Mouse (Mus musculus) G1E-ER4 (cell line): ENCODE data around the gene Lrba. TPM values are rescaled to one million over a fixed set of nuclear protein-coding genes. Genes with fewer than 3 reads are reported as not detected.

ENCODE experiments used
- GATA1 ChIP-seq: IDR thresholded peaks from one replicate; pipeline ENCODE4 v1.8.0; 2012; ENCODE audit warnings: low read length, inconsistent platforms
- polyA plus RNA-seq: library from polyadenylated mRNA; stranded (reverse); fragments of >175 nt; gene quantifications from 2 replicates; pipeline ENCODE4 v1.2.3, GENCODE M21; 2012

Gene Lrba
- polyA plus RNA-seq, 1 experiment, result 6.7 TPM

- no peak for TF ChIP-seq GATA1
Observed at GRCm38 (mm10) chr3:86797871-86798460, 573.5 kb downstream of the Lrba start.

GRCm38 (mm10) chr3:86799041-86799440 lies 574.6 kb downstream of the Lrba start:
- no peak for TF ChIP-seq GATA1

DNA sequence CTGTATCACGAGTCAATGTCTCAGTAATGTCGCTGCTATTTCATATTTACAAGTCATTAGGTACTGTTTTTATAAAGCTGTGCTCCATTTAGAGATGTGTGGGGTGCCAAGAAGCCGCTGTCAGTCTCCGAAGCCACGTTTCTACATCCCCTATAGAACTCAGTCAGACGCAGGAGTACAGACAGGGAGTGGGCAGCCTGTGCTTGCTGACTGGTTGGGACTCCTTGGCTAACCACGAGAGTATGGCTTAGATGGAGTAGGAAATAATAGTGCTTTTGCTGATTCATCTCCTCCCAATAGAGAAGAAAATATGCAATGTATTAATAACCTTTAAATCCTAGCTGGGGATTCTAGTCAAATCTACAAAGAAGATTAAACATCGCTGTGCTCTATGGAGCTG lies 576.4 kb downstream of the Lrba start:
- no peak for TF ChIP-seq GATA1

DNA sequence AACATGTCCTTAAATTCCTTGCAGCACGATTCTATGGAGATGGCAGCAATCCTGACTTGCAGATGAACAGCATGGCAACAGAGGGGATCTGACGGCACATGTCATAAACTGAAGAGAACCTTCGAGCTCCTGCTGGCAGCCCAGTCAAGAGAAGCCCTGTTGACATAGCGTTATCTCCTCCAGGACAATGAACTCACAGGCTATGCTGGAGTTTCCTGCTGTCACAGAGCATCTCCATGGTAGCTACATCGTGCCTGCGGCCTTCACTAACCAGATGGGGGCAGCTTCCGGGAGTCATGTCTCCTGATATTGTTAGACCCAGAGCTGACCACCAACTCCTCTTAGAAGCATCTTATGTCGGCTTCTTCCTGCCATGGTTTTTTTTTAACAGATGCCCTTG lies 578.3 kb downstream of the Lrba start:
- no peak for TF ChIP-seq GATA1

- no peak for TF ChIP-seq GATA1
Observed at GRCm38 (mm10) chr3:86804265-86804664, 579.8 kb downstream of the Lrba start.

- TF ChIP-seq GATA1, result no peak
Observed at GRCm38 (mm10) chr3:86806834-86807233, 582.4 kb downstream of the Lrba start.

- TF ChIP-seq GATA1, result no peak
Observed at GRCm38 (mm10) chr3:86807750-86808467, 583.4 kb downstream of the Lrba start.

DNA sequence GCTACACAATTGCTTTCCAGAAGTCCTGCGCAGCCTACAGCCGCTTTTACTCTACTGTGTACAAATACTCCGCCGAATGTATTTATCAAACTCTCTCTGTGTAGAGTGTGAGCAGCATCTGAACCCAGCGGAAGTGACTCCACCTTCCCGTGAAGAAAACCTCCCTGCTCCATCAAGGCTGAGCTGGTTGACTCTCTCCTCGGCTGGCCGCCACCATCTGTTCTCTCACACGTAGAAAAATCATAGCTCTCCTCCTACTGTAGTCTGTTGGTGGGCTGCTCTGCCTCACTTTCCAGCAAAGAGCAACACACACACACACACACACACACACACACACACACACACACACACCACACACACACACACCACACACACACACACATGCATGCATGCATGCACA lies 584.7 kb downstream of the Lrba start:
- TF ChIP-seq GATA1, result no peak

DNA sequence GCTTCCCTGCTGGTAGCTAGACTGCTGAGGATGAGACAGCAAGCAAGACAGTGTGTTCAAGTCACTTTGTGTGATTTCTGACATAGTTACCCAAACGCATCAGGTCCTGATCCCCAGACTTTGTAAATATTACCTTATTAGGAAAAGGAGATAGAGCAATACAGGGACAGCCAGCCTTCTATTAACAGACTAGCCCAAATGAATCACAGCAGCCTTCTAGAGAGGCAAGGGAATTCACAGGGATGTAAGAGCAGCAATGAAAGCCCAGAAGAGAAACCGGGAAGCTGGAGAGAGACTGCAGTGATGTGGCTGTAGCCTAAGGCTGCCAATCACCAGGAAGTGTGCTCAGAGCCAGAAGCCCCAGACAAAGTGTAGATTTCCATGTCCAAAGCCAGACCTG lies 585.2 kb downstream of the Lrba start:
- TF ChIP-seq GATA1, result no peak

DNA sequence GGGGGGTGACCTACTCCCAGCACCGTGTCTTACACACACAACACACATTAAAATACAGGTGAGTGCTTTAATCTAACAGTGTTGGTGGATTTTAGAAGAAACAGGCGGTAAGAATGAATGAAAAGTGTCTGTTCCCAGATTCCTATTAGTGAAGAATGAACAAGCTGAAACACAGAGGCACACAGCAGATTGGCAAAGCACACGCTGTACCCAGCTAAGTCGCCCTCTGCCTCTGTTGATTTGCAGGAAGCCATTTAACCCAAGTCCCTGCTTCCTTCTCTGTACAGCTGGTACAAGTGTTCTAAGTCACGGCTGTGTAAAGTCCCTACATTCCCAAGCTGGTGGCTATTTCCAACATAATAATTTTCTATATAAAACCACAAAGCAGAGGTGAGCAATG lies 586.4 kb downstream of the Lrba start:
- TF ChIP-seq GATA1, result no peak

DNA sequence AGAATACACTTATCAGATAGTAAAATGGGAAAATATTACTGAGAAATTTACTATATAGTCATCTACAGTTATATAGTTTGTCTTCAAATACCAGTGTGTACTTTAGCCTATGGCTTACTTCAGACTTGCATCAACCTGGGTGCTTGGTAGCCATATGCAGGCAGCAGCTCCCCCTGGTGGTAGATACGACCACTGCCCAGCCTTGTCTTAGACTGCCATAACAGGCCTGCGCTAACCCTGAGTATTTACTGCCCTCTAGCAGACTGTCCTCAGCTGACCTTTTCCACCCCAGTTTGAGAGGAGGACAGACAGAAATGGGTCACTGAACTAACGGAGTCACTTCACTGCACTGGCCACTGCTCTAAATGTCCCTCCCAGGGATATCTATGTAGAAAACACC lies 588.2 kb downstream of the Lrba start:
- TF ChIP-seq GATA1, result no peak

- TF ChIP-seq GATA1, result no peak
Observed at GRCm38 (mm10) chr3:86818001-86818585, 593.6 kb downstream of the Lrba start.

DNA sequence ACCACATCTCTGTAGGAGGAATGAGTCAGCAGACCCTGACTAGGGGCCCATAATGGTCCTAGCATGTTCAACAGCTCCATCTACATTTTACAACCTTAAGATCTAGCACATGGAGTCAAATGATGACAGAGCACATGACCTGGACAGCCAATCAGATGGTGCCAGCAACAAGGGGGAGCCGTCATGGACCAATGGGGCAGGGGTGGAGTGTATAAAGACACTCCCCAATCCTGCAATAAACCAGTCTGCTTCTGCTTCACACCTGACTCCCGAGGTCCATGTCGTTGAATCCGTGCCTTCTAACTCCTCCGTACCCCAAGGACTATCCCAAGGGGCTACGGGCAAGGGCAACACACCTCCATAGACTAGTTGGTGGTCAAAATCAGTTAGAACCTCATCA lies 594.9 kb downstream of the Lrba start:
- TF ChIP-seq GATA1, result no peak

- TF ChIP-seq GATA1, result no peak
Observed at GRCm38 (mm10) chr3:86820344-86820743, 595.9 kb downstream of the Lrba start.

GRCm38 (mm10) chr3:86821383-86821782 lies 596.9 kb downstream of the Lrba start:
- TF ChIP-seq GATA1, result no peak

- no peak for TF ChIP-seq GATA1
Observed at GRCm38 (mm10) chr3:86827506-86827905, 603.0 kb downstream of the Lrba start.

- TF ChIP-seq GATA1, result no peak
Observed at GRCm38 (mm10) chr3:86832115-86832514, 607.6 kb downstream of the Lrba start.

Other genes starting within 250 kb of the Lrba start
- gene Prss48, start 222.2 kb upstream of the Lrba start, polyA plus RNA-seq, result not detected in 2 replicates
- gene Rps3a1, start 82.0 kb upstream of the Lrba start, polyA plus RNA-seq, result 18.2 and 77.7 TPM in 2 replicates